Mouse (Mus musculus) spleen, adult 18-20 months (tissue): ENCODE data around the gene 2810408A11Rik.
A peak's percentile ranks its signal among the peaks of the same experiment; 100 is the strongest.
"Not testable (repeated sequence)": the region's sequence is repeated elsewhere in the genome, so short reads cannot be mapped to it uniquely, and the experiment has no call there.

ENCODE experiments used
- DNase-seq, 2 experiments: peaks; one replicate each; pipeline ENCODE4 v3.0.0; 2022; ENCODE audit warnings: mixed read lengths in 2 of 2

Gene 2810408A11Rik

DNA sequence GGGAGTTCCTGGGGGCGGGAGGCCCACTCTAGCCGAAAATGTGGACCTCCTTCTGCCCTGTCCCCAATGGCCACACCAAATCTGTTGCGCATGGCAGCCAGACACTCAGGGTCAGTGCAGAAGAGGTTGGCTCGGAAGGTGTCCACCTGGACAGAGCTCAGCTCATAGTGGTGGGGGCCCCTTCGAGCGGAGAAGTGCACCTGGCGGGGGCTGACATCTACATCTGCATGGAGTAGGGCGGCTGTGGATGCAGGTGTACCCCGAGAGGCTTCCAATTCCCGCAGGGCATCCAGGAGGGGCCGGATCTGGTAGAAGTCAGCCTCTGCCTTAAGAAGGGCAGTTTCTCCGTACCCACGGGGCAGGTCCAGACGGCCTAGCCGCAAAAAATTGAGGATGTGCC, 21.1 kb downstream of the 2810408A11Rik start:
- DNase-seq, result no peak

DNA sequence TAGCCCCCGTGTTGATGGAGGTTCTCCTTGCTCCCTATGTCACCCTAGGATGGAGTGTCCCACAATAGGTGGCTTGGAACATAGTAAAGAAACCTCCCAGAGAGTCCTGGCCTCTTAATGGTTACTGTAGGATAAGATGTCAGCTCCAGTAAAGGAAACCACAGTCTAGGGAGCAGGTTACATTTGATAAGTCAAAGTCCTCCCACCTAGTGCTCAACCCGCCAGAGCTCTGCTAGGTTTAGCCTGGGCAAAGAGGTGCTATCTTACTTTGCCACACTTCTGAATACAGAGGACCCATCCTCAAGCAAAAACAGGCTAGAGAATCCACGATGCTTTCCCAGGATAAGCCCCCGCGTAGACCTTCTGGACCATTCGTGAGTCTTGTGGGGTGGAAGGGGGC, 21.8 kb downstream of the 2810408A11Rik start:
- DNase-seq, result no peak

DNA sequence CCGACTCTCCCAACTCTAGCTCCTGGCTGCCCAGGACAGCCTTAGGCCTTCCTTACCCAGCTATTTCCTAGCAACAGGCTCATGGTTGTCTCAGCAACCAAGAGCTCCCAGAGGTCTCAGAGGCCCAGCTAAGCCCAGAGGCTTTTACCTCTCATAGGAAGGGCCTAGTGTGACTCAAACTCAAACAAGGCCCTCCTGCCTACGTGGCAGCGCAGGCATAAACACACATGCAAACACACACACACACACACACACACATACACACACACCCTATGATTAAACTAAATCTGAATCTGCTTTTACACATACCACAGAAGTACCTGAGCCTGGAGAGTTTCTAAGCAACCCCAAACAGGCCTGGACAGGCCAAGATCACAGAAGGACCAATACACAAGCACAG, 22.4 kb downstream of the 2810408A11Rik start:
- DNase-seq, result no peak

DNA sequence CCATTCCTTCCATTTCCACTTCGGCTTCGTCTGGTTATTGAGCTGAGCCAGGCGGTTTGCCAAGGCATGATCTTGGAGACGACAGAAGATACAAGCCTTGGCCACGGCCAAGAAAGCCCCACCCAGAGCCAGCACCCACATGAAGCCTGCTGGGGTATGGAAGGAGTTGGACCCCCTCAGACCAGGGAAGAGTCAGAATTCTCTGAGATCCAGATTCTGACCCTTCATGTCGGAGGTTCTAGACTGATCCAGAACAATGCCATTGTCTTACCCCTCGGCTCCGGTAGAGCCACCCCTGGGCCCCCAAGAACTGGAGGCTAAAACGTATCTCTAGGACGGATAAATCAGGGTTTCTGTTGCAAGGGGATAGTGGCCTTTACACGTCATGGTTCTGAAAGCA, 22.9 kb downstream of the 2810408A11Rik start, which contains the start of gene Tmem95:
Gene Tmem95, minus strand, starts transcription at position 141 of the 400 bp plus-strand sequence.
- DNase-seq, result no peak

DNA sequence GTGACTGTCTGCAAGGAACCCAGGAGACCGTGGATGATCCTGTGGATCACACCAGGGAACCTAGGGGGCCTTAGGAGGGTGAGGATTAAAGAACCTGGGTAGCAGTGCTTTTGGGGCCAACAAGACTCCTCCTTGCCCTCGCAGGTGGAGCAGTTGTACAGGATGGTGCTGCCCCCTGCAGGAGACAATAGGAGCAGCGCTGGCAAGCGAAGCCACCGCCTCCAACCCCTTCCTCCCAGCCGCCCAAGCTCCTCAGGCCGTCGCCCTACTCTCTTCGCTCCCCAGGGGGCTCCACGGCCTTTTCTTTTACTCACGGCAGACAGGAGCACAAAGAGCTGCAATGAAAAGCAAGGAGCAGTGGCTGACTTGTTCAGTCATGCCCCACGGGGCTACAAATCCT, 23.9 kb downstream of the 2810408A11Rik start:
- peak; percentile 66 to 84 for DNase-seq

DNA sequence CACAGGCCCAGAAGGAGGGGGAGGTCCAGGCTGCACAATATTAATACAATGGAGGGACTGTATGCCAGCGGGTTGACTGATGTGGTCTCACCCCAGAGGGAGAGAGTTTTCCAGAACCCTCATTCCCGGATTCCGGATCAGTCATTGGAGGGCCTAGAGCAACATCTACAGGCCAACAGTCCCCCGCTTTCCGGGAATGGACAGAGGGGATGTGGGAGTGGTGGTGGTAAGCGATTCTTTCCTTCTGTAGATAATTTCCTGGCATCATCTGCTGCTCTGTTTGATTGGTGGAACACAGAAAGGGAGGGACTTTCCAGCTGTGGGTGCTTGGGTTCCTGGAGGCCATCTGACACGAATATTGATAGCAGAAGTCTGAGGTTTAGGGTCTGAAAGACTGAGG, 24.6 kb downstream of the 2810408A11Rik start:
- no peak for DNase-seq

DNA sequence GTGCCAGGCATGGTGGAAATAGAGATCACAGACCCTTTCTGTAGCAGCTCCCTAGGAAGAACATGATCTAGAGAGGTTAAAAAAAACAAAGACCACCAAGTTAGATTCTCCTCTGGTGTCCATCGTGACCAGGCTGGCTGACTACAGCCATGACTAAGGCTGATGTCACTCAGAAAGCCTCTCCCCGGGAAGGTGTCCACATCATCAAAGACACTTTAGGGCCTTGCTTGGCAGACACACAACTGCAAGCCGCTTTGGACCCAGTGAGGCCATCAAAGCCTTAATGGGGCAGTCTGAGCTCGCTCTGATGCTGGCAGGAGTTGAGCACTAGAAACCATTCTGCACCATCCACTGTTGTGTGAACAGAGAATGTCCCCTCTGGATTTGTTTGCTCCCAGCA, 28.3 kb downstream of the 2810408A11Rik start:
- no peak for DNase-seq

DNA sequence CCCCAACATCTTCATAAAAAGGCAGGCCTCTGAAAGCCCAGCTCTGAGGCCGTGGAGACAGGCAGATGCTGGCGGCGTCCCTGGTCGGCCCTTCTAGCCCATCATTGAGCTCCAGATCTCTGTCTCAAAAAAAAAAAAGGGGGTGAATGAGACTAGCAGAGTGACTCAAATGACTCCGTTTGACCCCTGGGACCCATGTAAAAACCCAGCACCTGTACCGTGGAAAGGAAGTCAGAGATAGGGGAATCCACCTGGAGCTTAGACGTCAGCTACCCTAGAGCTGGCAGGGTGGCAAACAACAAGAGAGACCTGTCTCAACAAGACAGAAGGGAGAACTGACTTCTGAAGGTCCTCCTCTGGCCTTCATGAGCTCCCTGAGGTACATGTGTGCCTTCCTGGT, 29.0 kb downstream of the 2810408A11Rik start:
- no peak for DNase-seq

DNA sequence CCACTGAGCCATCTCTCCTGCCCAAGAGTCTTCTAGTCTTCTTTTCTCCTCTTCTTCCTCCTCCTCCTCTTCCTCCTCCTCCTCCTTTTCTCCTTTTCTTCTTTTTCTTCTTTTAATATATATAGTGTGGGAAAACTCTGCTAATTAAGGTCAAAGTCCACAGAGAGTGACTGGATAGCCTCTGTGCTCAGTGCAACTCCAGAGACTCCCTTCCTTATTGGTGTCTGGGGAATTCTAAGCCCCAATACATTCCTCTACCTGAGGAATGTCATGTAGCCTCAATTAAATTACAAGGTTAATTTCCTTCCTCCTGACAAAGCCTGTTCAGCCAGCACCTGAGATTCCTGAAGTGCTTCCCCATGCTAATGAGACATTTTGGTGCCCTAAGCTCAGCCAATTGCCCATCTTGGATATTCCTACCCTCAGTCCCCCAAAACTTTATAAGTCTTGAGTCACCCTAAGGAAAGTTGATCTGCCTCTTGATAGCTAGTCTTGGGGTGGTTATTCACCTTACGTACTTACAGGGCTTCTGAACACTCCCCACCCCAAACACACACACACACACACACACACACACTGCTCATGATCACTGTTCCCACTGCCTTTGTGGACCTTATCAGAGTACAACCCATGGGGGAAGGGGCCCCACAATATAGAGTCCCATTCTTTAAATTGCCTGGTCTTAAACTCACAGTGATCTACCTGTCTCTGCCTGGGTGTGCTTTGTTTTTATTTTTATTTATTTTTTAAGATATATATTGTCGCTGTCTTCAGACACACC, 30.3 kb downstream of the 2810408A11Rik start:
- DNase-seq, result no peak

DNA sequence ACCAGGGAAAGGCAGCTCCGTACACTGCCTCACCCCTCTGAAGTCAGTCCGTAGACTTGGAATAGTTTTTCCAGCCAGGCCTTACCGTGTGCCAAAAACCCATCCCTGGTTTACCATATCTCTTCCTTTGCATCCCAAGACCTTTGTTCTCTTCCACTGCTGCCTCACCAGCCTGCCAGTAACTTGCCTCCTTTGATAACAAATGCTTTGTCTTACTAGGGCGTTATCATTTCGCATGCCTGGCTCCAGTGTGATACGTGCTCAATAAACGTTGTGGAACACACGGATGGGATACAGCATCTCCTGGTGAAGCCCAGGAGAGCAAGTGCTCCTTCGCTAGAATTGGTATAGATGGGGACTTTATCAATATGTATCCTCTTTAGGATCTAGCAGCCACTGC, 33.5 kb downstream of the 2810408A11Rik start:
- no peak for DNase-seq

DNA sequence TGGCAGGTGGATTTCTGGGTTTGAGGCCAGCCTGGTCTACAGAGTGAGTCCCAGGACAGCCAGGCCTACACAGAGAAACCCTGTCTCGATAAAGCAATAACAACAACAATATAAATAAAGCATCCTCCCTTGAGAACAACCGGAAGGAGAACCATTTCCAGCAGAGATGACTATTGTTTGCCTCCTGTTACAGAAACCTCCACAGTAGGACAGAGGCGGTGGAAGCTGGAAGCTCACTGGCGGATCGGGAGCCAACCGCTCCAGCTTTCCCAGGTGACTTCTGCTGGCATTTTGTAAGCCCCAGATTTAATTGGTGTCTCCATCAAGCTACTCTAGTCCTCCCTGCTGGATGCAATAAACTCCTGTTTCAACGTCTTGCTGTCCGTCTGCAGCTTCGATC, 35.2 kb downstream of the 2810408A11Rik start:
- DNase-seq, result no peak

DNA sequence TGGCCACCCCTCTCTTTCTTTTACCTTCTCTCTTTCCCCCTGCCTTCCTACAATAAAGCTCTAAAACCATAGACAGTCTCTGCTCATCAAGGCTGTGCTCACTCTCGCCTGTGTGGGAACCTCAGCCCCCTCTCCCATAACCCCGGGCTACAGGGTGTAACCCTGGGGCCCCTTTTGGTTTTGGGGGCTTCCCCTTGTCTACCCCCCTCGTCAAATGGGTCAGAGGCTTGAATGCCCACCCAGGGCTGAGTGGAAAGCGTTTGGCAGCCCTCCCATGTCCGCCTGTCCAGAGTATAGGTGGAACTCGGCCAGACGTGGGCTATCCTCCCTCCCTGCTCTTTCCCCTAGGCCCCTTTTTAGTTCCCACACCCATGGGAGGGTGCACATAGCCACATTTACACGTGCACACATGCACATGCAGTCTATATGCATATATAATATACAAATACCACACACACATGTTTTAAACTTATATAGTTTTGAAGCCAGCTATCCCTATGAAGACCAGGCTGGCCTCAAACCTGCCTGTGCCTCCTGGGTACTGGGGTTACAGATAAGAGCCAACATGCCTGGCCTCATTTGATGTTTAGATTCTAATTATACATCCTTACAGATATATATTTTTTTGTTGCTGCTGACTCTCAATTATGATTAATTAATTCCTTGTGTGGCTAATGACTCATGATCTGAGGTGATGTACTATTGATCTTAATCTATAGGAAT, 36.5 kb downstream of the 2810408A11Rik start:
- no peak for DNase-seq

DNA sequence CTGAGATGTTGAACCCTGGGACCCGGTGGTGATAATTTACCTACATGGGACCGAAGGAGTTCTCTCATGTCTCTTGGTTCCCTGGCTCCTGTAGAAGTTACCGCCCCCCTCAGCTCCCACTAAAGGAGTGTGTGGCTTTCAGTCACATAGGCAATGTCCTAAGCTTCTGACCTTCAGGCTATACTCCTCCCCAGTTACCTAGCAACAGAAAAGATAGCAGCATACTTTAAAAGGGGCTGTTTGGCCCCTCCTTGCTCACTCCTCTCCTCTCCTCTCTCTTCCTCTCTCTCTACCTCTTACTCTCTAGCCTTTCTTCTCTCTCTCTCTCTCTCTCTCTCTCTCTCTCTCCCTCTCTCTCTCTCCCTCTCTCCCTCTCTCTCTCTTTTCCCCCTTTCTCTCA, 37.1 kb downstream of the 2810408A11Rik start:
- not testable (repeated sequence) for DNase-seq

DNA sequence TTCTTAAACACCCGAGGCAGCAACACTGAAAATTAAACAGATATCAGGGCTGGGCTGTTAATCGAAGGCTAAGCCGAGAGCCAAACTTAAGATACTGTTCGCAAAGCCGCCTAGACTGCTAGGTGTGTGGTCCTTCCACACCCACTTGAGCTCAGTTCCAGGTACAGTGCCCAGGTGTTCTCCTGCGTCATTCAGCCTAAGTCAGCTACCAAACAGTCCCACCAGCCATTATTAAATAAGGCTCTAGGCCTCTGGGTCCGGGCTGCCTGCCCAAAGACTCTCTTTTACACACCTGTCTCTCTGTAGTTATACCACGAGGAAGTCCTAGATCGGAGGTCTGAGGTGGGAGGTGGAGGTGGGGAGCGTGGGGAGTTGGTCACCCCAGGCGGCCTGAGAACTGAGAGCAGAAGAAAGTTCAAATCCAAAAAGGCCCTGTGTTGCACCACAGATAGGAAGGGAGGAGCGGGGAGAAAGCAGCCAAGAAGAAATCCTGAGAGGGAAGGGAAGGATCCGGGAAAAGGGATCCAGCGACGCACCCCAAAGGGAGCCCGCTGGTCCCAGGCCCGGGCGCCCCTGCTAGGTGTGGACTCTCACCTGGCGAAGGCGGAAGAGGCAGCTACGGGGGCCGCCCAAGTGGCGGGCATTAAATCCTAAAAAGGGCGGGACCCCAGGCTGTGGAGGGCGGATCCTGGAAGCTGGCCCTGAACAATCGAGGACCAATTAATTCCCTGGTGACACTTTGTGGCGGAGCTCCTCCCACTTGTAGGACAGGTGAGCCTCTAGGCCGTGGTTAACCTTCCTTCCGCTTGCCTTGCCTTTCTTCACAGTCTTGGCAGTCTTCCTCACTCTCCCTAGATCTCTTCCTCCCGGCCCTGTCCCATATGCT, 42.4 kb downstream of the 2810408A11Rik start, which contains the start of gene Tnk1:
Gene Tnk1, minus strand, starts transcription at position 618 of the 886 bp plus-strand sequence.
- no peak for DNase-seq

DNA sequence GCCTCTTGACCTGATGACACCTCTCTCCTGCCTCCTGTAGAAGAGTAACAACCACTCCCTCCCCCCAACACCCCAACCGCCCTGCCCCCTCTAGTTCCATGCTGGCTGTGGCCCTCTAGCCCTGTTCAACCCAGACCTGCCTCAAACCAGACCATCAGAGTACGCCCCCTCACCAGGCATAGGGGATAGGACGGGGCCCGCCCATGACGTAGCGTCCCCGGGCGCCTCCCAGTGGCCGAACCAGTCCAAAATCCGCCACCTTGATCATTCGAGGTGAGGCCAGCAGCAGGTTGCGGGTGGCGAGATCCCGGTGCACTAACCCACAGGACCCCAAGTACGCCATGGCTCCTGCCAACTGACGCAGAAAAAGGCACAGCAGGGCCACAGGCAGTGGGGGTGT, 45.4 kb downstream of the 2810408A11Rik start:
- DNase-seq, result peak; percentile 29 to 58

DNA sequence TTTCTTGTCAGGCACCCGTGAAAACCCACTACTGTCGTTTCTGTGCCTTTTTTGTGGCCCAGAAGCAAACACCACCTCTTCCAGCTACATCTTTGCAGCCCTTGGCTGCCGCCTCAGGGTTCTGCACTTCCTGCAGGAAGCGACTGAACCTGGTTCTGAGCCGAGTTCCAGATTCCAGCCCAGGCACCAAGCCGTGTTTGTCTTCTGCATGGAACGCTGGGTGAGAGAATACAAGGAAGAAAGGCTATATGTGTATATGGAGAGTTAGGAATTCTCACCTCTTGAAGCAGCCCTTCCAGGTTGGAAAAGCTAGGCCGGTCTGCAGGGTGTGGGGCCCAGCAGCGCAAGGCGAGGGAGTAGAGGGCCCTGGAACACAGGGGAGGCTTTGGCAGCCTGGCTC, 46.1 kb downstream of the 2810408A11Rik start:
- DNase-seq, result no peak

DNA sequence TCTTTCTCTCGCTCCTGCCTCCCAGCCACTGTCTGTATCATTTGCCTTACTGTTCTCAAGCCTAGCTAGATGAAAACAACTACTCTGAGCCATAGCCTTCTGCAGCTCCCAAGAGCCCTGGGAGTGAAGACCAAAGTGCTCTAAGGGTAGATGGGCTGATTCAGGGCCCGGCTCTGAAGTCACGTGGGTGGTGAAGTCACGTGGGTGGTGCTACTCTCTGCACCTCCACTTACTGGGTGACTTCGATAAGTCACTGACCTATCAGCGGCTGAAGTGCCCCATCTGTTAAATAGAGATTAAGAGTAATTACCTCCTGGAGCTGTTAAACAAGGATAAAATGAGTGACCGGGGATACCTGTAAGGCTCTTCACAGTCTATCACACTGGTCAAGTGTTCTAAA, 46.8 kb downstream of the 2810408A11Rik start:
- DNase-seq, result no peak

DNA sequence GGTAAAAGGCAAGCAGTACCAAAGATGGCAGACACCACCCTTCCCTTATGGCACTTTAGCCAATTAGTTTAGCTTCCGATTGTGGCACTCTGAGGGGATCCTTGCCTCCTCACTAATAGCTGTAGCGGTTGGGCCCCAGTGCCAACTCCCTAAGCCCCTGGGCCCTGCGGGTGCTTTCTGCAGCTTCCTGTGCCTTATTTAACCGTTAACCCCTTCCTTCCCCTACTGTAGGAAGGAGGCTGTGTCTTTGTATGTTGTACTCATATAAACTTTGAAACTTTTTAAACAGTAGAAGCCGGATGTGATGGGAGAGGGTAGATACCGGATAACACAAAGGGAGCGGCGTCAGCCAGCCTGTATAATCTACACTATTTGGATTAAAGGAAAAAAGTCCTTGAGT, 50.0 kb downstream of the 2810408A11Rik start:
- no peak for DNase-seq

DNA sequence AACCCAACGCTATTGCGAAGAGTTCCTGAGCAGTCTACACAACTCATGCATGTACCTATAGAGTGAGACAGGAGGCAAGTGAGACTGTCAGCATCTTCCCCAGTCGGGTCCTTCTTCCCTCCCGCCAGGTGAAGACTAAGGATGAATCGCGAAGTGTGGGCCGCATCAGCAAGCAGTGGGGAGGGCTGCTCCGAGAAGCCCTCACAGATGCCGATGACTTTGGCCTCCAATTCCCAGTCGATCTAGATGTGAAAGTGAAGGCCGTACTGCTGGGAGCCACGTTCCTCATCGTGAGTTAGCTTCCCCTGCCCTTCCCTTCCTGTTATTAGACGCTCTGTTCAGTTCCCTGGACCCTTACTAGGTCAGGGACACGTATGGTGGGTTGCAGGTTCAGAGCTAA, 50.9 kb downstream of the 2810408A11Rik start:
- no peak for DNase-seq

DNA sequence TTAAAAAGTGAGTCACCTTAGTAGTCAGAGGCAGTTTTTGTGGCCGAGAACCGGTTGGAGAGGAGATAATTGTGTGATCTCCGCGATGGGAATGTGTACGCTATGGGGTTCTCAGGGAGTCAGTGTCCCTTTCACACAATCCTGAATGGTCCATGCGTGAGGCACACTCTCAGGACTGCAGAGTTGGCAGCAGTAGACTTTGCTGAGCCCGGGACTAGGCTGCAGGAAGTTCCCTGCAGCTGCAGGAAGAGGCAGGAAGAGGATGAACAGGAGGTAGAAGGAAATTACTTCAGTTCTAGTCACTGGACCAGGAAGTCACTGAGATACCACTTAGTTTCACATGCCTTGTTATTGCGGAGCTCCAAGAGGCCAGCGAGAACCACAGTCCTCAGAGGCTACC, 51.7 kb downstream of the 2810408A11Rik start:
- DNase-seq, result no peak

DNA sequence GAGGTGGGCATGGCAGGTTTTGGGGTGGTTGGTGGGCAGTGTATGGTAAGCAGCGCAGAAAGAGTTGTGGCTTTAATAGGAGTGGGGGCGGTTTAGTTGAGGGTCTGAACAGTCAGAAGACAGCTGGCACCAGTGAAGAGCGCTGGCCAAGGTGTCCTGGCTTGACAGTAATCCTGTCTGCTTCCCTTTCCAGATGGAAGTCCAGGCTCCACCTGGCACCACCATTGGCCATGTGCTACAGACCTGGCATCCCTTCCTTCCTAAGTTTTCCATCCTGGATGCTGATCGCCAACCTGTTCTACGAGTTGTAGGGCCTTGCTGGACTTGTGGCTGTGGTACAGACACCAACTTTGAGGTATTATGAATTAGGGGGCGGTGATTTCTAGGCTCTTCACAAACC, 52.8 kb downstream of the 2810408A11Rik start:
- no peak for DNase-seq
